Mouse (Mus musculus): ENCODE data around the gene Usp50. TPM values are rescaled to one million over a fixed set of nuclear protein-coding genes. Genes with fewer than 3 reads are reported as not detected.

The Usp50 gene
- total and polyA plus RNA-seq, 3 experiments: 0.07 to 0.55 TPM; not detected in 1

DNA sequence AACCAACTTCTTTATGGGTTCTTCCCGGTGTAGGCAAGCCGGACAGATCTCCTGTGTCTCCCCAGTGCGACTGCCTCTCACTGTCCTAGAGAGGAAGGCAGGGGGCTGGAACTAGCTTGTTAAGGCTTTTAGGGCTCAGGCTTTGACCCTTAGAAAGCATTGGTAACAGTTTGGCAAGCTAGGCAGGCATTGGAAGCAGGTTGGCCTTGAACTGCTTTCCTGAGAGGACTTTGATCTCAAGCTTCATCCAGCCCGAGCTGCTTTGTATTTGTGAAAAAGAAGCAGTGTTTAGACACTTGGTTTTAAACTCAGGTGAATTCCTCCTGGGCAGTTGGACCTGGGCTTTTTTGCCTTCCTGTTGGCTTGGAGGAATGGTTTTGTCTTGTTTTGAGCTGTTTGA, 4.5 kb downstream of the Usp50 start:
- no peaks in the 10 kb centered on the region for H3K9me3 ChIP-seq (replicated peaks)
- H3K4me1 ChIP-seq (ENCODE audit: insufficient read depth, low read depth, low read length): peaks cover 5% of the 10 kb centered on the region; the same call in 1 of the 2 replicates
- TF ChIP-seq GATA1 (IDR thresholded peaks at IDR 0.05; ENCODE audit: borderline replicate concordance, low read length): no peak
- H3K4me3 ChIP-seq (ENCODE audit: low read depth, low read length): no peak overlapping the region
- no peak for ATAC-seq (ENCODE audit: extremely low read depth, insufficient number of reproducible peaks, low FRiP score, poor library complexity, severe bottlenecking)
- H3K36me3 ChIP-seq (replicated peaks): no peaks in the 10 kb centered on the region
- peaks cover 29% of the 10 kb centered on the region for H3K27me3 ChIP-seq (ENCODE audit: insufficient read depth, low read length)
- no peak for DNase-seq (ENCODE audit: low spot score)

DNA sequence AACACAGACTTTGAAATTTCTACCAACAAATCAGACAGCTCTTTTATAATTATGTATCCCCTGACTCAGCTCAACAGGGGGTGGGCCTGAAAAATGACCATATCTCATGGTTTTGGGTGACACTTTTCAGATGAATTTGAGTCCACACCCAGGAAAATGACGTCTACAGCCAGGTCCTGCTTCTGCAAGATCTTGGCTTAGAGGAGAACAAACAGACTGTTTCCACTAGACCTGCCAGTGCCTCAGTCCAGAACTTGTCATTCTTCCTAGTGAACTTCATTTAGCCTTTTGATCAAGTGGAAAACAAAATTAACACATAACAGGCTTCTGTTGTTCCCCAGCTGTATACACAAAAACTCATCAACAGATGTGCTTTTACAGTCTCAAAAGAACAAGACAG, 6.9 kb downstream of the Usp50 start:
- Histone ChIP-seq H3K27me3 (ENCODE audit: insufficient read depth, low read length) (peaks cover 34% of the 10 kb centered on the region), H3K9me3 (replicated peaks) (no peaks in the 10 kb centered on the region), H3K4me3 (ENCODE audit: low read depth, low read length) (no peak overlapping the region), H3K4me1 (ENCODE audit: insufficient read depth, low read depth, low read length) (0 out of 2 replicates have a peak, but pooled peaks cover 4% of the 10 kb centered on the region), H3K36me3 (replicated peaks) (no peaks in the 10 kb centered on the region)
- ATAC-seq (ENCODE audit: extremely low read depth, insufficient number of reproducible peaks, low FRiP score, poor library complexity, severe bottlenecking): no peak
- no peak for DNase-seq (ENCODE audit: low spot score)
- TF ChIP-seq POLR2AphosphoS5 (IDR thresholded peaks at IDR 0.05; ENCODE audit: insufficient replicate concordance, low read depth, low read length) (no peak), GATA2 (IDR thresholded peaks at IDR 0.05; ENCODE audit: borderline replicate concordance, low read depth, low read length) (no peak), CTCF (IDR thresholded peaks at IDR 0.05; ENCODE audit: low read depth, low read length) (no peak)

GRCm38 (mm10) chr2:126775951-126776350, 7.3 kb downstream of the Usp50 start:
- Histone ChIP-seq H3K4me3 (ENCODE audit: low read depth, low read length) (no peak overlapping the region), H3K27me3 (ENCODE audit: insufficient read depth, low read length) (peaks cover 36% of the 10 kb centered on the region), H3K36me3 (replicated peaks) (no peaks in the 10 kb centered on the region), H3K4me1 (ENCODE audit: insufficient read depth, low read depth, low read length) (0 out of 2 replicates have a peak, but pooled peaks cover 4% of the 10 kb centered on the region), H3K9me3 (replicated peaks) (no peaks in the 10 kb centered on the region)
- ATAC-seq (ENCODE audit: extremely low read depth, insufficient number of reproducible peaks, low FRiP score, poor library complexity, severe bottlenecking) (no peak), DNase-seq (ENCODE audit: low spot score) (no peak)
- TF ChIP-seq CTCF (IDR thresholded peaks at IDR 0.05; ENCODE audit: low read depth, low read length) (no peak), GATA1 (IDR thresholded peaks at IDR 0.05; ENCODE audit: borderline replicate concordance, low read length) (no peak), POLR2AphosphoS5 (IDR thresholded peaks at IDR 0.05; ENCODE audit: insufficient replicate concordance, low read depth, low read length) (no peak), TAL1 (conservative IDR thresholded peaks at IDR 0.05; ENCODE audit: low read depth, low read length) (no peak), GATA2 (IDR thresholded peaks at IDR 0.05; ENCODE audit: borderline replicate concordance, low read depth, low read length) (no peak)

DNA sequence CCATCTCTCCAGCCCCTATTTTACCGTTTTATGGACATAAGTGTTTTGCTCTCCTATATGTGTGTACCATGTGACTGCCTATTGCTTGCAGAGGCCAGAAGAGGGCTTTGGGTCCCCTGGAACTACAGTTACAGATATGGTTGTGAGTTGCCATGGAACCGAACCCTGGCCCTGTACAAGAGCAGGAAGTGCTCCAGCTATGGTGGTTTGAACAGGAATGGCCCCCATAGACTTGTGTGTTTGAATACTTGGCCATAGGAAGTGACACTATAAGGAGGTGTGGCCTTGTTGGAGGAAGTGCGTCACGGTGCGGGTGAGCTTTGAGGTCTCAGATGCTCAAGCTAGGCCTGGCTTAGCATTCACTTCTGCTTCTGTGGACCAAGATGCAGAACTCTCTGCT, 11.1 kb downstream of the Usp50 start:
- Histone ChIP-seq H3K36me3 (replicated peaks) (no peaks in the 10 kb centered on the region), H3K4me3 (ENCODE audit: low read depth, low read length) (no peak overlapping the region), H3K4me1 (ENCODE audit: insufficient read depth, low read depth, low read length) (0 out of 2 replicates have a peak, but pooled peaks cover 4% of the 10 kb centered on the region), H3K27me3 (ENCODE audit: insufficient read depth, low read length) (peaks cover 35% of the 10 kb centered on the region), H3K9me3 (replicated peaks) (no peaks in the 10 kb centered on the region)
- TF ChIP-seq CTCF (IDR thresholded peaks at IDR 0.05; ENCODE audit: low read depth, low read length) (no peak), POLR2AphosphoS5 (IDR thresholded peaks at IDR 0.05; ENCODE audit: insufficient replicate concordance, low read depth, low read length) (no peak), GATA1 (IDR thresholded peaks at IDR 0.05; ENCODE audit: borderline replicate concordance, low read length) (no peak), GATA2 (IDR thresholded peaks at IDR 0.05; ENCODE audit: borderline replicate concordance, low read depth, low read length) (no peak), TAL1 (conservative IDR thresholded peaks at IDR 0.05; ENCODE audit: low read depth, low read length) (no peak)
- no peak for DNase-seq (ENCODE audit: low spot score)
- no peak for ATAC-seq (ENCODE audit: extremely low read depth, insufficient number of reproducible peaks, low FRiP score, poor library complexity, severe bottlenecking)

DNA sequence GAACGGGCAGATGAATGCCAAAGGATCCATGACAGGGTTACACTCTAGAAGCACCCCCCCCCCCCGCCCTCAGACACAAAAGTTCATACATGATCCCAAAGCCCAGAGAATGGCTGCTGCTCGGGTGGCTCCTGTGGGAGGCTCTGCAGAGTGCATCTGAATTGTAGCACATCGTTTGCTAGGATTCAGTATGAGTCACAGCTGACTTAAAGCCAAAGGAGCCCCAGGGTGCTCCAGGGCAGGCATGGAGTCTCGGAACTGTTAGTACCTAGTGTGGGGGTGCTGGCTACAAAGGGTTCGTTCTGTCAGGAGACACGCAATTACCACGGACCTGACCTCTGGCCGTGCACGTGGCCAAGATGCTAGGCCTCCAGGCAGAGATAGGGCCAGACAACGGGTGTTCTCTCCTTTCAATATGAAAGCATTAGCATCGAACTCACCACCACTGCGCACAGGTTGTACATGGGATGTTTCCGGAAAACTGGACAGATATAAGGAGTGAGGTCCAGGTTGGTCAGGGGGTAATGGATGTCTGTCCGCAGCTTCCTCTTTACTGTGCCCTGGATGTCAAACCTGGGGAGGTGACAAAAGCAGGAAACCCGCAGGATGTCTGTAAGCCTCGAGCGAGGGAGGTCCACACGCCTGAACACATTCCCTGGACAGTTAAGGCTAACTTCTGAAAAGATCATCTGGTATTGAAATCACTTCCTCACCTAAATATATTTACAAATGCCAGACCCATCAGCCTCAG, 13.7 kb downstream of the Usp50 start:
- peaks cover 20% of the 10 kb centered on the region for H3K27me3 ChIP-seq (ENCODE audit: insufficient read depth, low read length)
- 0 out of 2 replicates have a peak, but pooled peaks cover 8% of the 10 kb centered on the region for H3K4me1 ChIP-seq (ENCODE audit: insufficient read depth, low read depth, low read length)
- ATAC-seq (ENCODE audit: extremely low read depth, insufficient number of reproducible peaks, low FRiP score, poor library complexity, severe bottlenecking): no peak
- no peak overlapping the region for H3K4me3 ChIP-seq (ENCODE audit: low read depth, low read length)
- peaks cover 4% of the 10 kb centered on the region for H3K36me3 ChIP-seq (replicated peaks)
- DNase-seq (ENCODE audit: low spot score): no peak
- no peaks in the 10 kb centered on the region for H3K9me3 ChIP-seq (replicated peaks)
- TF ChIP-seq CTCF (IDR thresholded peaks at IDR 0.05; ENCODE audit: low read depth, low read length) (no peak), GATA2 (IDR thresholded peaks at IDR 0.05; ENCODE audit: borderline replicate concordance, low read depth, low read length) (no peak), POLR2AphosphoS5 (IDR thresholded peaks at IDR 0.05; ENCODE audit: insufficient replicate concordance, low read depth, low read length) (no peak), GATA1 (IDR thresholded peaks at IDR 0.05; ENCODE audit: borderline replicate concordance, low read length) (no peak), TAL1 (conservative IDR thresholded peaks at IDR 0.05; ENCODE audit: low read depth, low read length) (no peak)

GRCm38 (mm10) chr2:126768194-126768593, 15.1 kb downstream of the Usp50 start:
- 0 out of 2 replicates have a peak, but pooled peaks cover 8% of the 10 kb centered on the region for H3K4me1 ChIP-seq (ENCODE audit: insufficient read depth, low read depth, low read length)
- H3K4me3 ChIP-seq (ENCODE audit: low read depth, low read length): no peak overlapping the region
- H3K9me3 ChIP-seq (replicated peaks): no peaks in the 10 kb centered on the region
- peaks cover 14% of the 10 kb centered on the region for H3K36me3 ChIP-seq (replicated peaks)
- ATAC-seq (ENCODE audit: extremely low read depth, insufficient number of reproducible peaks, low FRiP score, poor library complexity, severe bottlenecking): no peak
- DNase-seq (ENCODE audit: low spot score): no peak
- TF ChIP-seq GATA2 (IDR thresholded peaks at IDR 0.05; ENCODE audit: borderline replicate concordance, low read depth, low read length) (no peak), CTCF (IDR thresholded peaks at IDR 0.05; ENCODE audit: low read depth, low read length) (no peak), TAL1 (conservative IDR thresholded peaks at IDR 0.05; ENCODE audit: low read depth, low read length) (no peak), GATA1 (IDR thresholded peaks at IDR 0.05; ENCODE audit: borderline replicate concordance, low read length) (no peak), POLR2AphosphoS5 (IDR thresholded peaks at IDR 0.05; ENCODE audit: insufficient replicate concordance, low read depth, low read length) (no peak)
- peaks cover 15% of the 10 kb centered on the region for H3K27me3 ChIP-seq (ENCODE audit: insufficient read depth, low read length)
